Mouse (Mus musculus) hindbrain, embryonic 16.5 days (tissue): ENCODE data around the gene Traf5. TPM values are rescaled to one million over a fixed set of nuclear protein-coding genes. Genes with fewer than 3 reads are reported as not detected.

Experiments used
- ATAC-seq: fragments of 200-750 bp; cut with Nextera tagmentation; 2 replicates; pipeline ENCODE4 v1.8.0; 2017; ENCODE audit warnings: moderate TSS enrichment, moderate library complexity
- H3K27ac ChIP-seq: fragments of 300-500 bp; sonication (generic); 2 replicates; pipeline ENCODE4 v1.5.1; 2014; ENCODE audit warnings: low read depth, mild to moderate bottlenecking, control low read depth, low read length, moderate library complexity
- H3K27me3 ChIP-seq: fragments of 300-500 bp; sonication (generic); replicated peaks from 2 replicates; pipeline ENCODE4 v1.6.1; 2014; ENCODE audit warnings: low read length; ENCODE audit not compliant: control insufficient read depth, insufficient read depth
- H3K36me3 ChIP-seq: fragments of 300-500 bp; sonication (generic); 2 replicates; pipeline ENCODE4 v1.6.1; 2014; ENCODE audit warnings: mild to moderate bottlenecking, low read length, moderate library complexity, mixed read lengths; ENCODE audit not compliant: control insufficient read depth, insufficient read depth
- H3K4me1 ChIP-seq: fragments of 300-500 bp; sonication (generic); 2 replicates; pipeline ENCODE4 v1.6.1; 2014; ENCODE audit warnings: low read depth, low read length; ENCODE audit not compliant: control insufficient read depth, insufficient read depth
- H3K4me2 ChIP-seq: fragments of 300-500 bp; sonication (generic); 2 replicates; pipeline ENCODE4 v1.6.1; 2014; ENCODE audit warnings: mild to moderate bottlenecking, low read length, control low read depth, moderate library complexity
- H3K4me3 ChIP-seq: fragments of 300-500 bp; sonication (generic); 2 replicates; pipeline ENCODE4 v1.5.1; 2014; ENCODE audit warnings: mild to moderate bottlenecking, low read length, control low read depth, moderate library complexity
- H3K9ac ChIP-seq: fragments of 300-500 bp; sonication (generic); 2 replicates; pipeline ENCODE4 v1.6.1; 2014; ENCODE audit warnings: low read depth, mild to moderate bottlenecking, control low read depth, low read length, moderate library complexity
- H3K9me3 ChIP-seq: fragments of 300-500 bp; sonication (generic); 2 replicates; pipeline ENCODE4 v1.6.1; 2014; ENCODE audit warnings: mild to moderate bottlenecking, low read length, moderate library complexity; ENCODE audit not compliant: control insufficient read depth
- WGBS: fragments of 180-500 bp; shearing (Covaris S2); extraction: QIAGEN DNeasy Blood & Tissue Kit; methylation state at CpG from one replicate; pipeline ENCODE4 v1.1.7; 2014; 5-methylcytosine and 5-hydroxymethylcytosine counted together
- polyA plus RNA-seq: library from polyadenylated mRNA; unstranded; fragments of >200 nt; fragmentation: Nextera tagmentation; extraction: Ambion mirVana; gene quantifications from 2 replicates; pipeline ENCODE4 v1.2.1, GENCODE M21; 2015

Gene Traf5
- polyA plus RNA-seq, 1 experiment from 2014 or later, result 2.5 TPM

GRCm38 (mm10) chr1:191989994-191990393 lies 102.4 kb downstream of the Traf5 start:
- Histone ChIP-seq H3K9ac (peak overlapping the region; percentile 76), H3K36me3 (no peaks in the 10 kb centered on the region), H3K4me3 (peak overlapping the region; percentile 54), H3K27me3 (no peaks in the 10 kb centered on the region), H3K27ac (peak overlapping the region; percentile 78), H3K4me1 (no peaks in the 10 kb centered on the region), H3K4me2 (peak overlapping the region; percentile 56), H3K9me3 (no peaks in the 10 kb centered on the region)
- WGBS, result 1% methylated on average over 22 of the region's 22 CpGs
- peak; percentile 99 for ATAC-seq

GRCm38 (mm10) chr1:191989060-191989459 lies 103.3 kb downstream of the Traf5 start:
- Histone ChIP-seq H3K9me3 (no peaks in the 10 kb centered on the region), H3K4me1 (no peaks in the 10 kb centered on the region), H3K4me2 (peak overlapping the region; percentile 56), H3K27me3 (no peaks in the 10 kb centered on the region), H3K4me3 (no peak overlapping the region; the same call in 1 of the 2 replicates), H3K27ac (no peak overlapping the region), H3K9ac (no peak overlapping the region), H3K36me3 (no peaks in the 10 kb centered on the region)
- WGBS, result 95% methylated on average over 5 of the region's 5 CpGs
- no peak for ATAC-seq

- ATAC-seq, result no peak
- Histone ChIP-seq H3K9me3 (no peaks in the 10 kb centered on the region), H3K4me3 (no peak overlapping the region), H3K4me1 (no peaks in the 10 kb centered on the region), H3K4me2 (no peak overlapping the region), H3K27ac (no peak overlapping the region), H3K9ac (no peak overlapping the region), H3K27me3 (no peaks in the 10 kb centered on the region), H3K36me3 (no peaks in the 10 kb centered on the region)
- WGBS, result 89% methylated on average over 3 of the region's 3 CpGs
Observed at GRCm38 (mm10) chr1:191988646-191989045, 103.7 kb downstream of the Traf5 start.

- Histone ChIP-seq H3K9ac (no peak overlapping the region), H3K4me2 (no peak overlapping the region), H3K4me1 (no peaks in the 10 kb centered on the region), H3K36me3 (no peaks in the 10 kb centered on the region), H3K27me3 (no peaks in the 10 kb centered on the region), H3K9me3 (no peaks in the 10 kb centered on the region), H3K27ac (no peak overlapping the region), H3K4me3 (no peak overlapping the region)
- no peak for ATAC-seq
- WGBS, result 58% methylated on average over 5 of the region's 5 CpGs
Observed at GRCm38 (mm10) chr1:191987481-191987769, 104.9 kb downstream of the Traf5 start.

GRCm38 (mm10) chr1:191986674-191987480 lies 105.5 kb downstream of the Traf5 start:
- Histone ChIP-seq H3K36me3 (no peaks in the 10 kb centered on the region), H3K4me3 (no peak overlapping the region), H3K9me3 (no peaks in the 10 kb centered on the region), H3K4me1 (no peaks in the 10 kb centered on the region), H3K9ac (no peak overlapping the region), H3K4me2 (no peak overlapping the region), H3K27me3 (no peaks in the 10 kb centered on the region), H3K27ac (no peak overlapping the region)
- 80% methylated on average over 8 of the region's 8 CpGs for WGBS
- no peak for ATAC-seq

- Histone ChIP-seq H3K4me3 (no peak overlapping the region), H3K27me3 (no peaks in the 10 kb centered on the region), H3K4me2 (no peak overlapping the region), H3K27ac (no peak overlapping the region), H3K9me3 (no peaks in the 10 kb centered on the region), H3K9ac (no peak overlapping the region), H3K36me3 (no peaks in the 10 kb centered on the region), H3K4me1 (peaks cover 9% of the 10 kb centered on the region)
- 9% methylated on average over 6 of the region's 6 CpGs for WGBS
- ATAC-seq, result peak; percentile 84
Observed at GRCm38 (mm10) chr1:191981426-191982102, 110.8 kb downstream of the Traf5 start.

GRCm38 (mm10) chr1:191977187-191977586 lies 115.2 kb downstream of the Traf5 start, which contains the start of gene Rd3:
Gene Rd3 (plus strand): TSS chr1:191977370.
- H3K4me2 ChIP-seq, result no peak within 1 kb of the TSS
- ATAC-seq, result peak; percentile 61
- 35% methylated on average over 5 of the region's 5 CpGs for whole genome bisulfite sequencing
- H3K4me1 ChIP-seq, result peaks cover 9% of the 10 kb centered on the region
- H3K9me3 ChIP-seq, result no peaks in the 10 kb centered on the region
- no peaks in the 10 kb centered on the region for H3K27me3 ChIP-seq
- H3K9ac ChIP-seq, result no peak within 1 kb of the TSS
- H3K36me3 ChIP-seq, result no peaks in the 10 kb centered on the region
- H3K4me3 ChIP-seq, result no peak within 1 kb of the TSS
- H3K27ac ChIP-seq, result no peak within 1 kb of the TSS

GRCm38 (mm10) chr1:191974509-191975405 lies 117.6 kb downstream of the Traf5 start:
- H3K4me3 ChIP-seq, result no peak overlapping the region
- no peaks in the 10 kb centered on the region for H3K36me3 ChIP-seq
- H3K27ac ChIP-seq, result no peak overlapping the region
- H3K27me3 ChIP-seq, result no peaks in the 10 kb centered on the region
- no peak overlapping the region for H3K9ac ChIP-seq
- 55% methylated on average over 13 of the region's 13 CpGs for WGBS
- no peak overlapping the region for H3K4me2 ChIP-seq
- no peaks in the 10 kb centered on the region for H3K9me3 ChIP-seq
- peaks cover 6% of the 10 kb centered on the region for H3K4me1 ChIP-seq
- no peak for ATAC-seq

GRCm38 (mm10) chr1:191969939-191970338 lies 122.4 kb downstream of the Traf5 start:
- H3K36me3 ChIP-seq, result no peaks in the 10 kb centered on the region
- no peak overlapping the region for H3K9ac ChIP-seq
- H3K4me2 ChIP-seq, result no peak overlapping the region
- H3K27ac ChIP-seq, result no peak overlapping the region
- 68% methylated on average over 5 of the region's 5 CpGs for WGBS
- no peaks in the 10 kb centered on the region for H3K9me3 ChIP-seq
- no peaks in the 10 kb centered on the region for H3K4me1 ChIP-seq
- H3K4me3 ChIP-seq, result no peak overlapping the region
- no peak for ATAC-seq
- H3K27me3 ChIP-seq, result no peaks in the 10 kb centered on the region
